Mouse (Mus musculus): ENCODE data around the gene Fam217a. TPM values are rescaled to one million over a fixed set of nuclear protein-coding genes. Genes with fewer than 3 reads are reported as not detected.
"Not testable (repeated sequence)": the region's sequence is repeated elsewhere in the genome, so short reads cannot be mapped to it uniquely, and the experiment has no call there.

The Fam217a gene
- polyA plus RNA-seq (2012; rRNA removed), result 0.06 and 0.07 TPM in 2 replicates

DNA sequence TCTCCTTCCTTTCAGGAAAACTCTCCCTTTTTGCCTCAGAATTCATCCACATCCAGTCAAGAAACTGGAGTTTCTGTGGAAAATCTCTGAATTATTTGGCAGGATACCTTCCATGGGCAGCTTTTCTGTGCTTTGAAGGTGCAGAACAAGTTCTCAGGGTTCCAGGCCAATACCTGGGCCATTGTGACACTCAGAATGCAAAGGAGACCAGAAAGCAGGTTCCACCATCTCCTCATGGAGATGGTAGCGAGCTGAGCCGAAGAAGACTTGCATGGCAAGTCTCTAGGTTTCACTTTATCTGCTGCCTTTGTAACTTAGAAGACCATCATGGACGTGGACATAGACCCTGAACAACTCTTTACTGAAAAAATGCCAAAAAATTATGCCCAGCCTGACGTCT, at the start of gene Fam217a, which contains the start of gene 4933417A18Rik:
TSS of gene Fam217a (minus strand) at position 101 of the 400 bp plus-strand sequence.
TSS of gene 4933417A18Rik (plus strand) at position 200 of the 400 bp plus-strand sequence.
- WGBS, result 77% methylated on average over 4 of the region's 4 CpGs
- no peak for DNase-seq (ENCODE audit: low read depth, low spot score)

DNA sequence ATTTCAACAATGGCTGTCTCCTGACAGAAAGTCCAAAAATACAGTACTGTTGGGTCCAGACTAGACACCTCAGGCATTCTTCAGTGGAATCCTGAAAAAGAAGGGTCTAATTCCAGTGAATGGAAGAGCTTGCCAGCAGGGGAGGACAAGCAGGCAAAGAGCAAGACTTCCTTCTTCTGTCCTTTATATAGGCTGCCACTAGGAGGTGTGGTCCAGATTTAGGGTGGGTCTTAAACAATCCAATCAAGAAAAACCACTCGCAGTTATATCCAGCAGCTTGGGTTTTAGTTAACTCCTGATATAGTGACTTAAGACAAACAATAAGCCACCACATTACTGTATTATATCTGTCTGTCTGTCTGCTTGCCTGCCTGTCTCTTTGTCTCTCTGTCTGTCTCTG, 49.7 kb upstream of the Fam217a start:
- 7% methylated on average over 1 of the region's 1 CpGs for WGBS
- no peak for DNase-seq (ENCODE audit: low read depth, low spot score)

DNA sequence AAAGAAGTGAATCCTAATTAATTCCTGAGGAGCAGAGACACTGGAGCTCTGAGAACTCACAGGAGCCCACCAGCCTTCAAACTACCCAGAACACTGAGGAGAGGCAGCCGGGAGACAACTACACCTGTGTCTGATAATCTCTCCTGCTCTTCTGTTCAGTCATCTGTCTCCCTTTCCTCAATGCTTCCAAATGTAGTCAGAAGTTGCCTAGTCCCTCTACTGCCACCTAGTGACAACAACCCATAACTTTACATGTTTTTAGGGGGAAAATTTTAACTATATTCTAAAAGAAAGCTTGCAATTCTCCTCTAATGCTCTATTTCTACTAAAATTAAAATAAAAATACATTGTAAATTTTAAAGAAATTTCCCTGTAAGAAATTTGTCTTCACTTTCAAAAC, 49.0 kb upstream of the Fam217a start:
- WGBS, result 17% methylated on average over 1 of the region's 1 CpGs
- no peak for DNase-seq (ENCODE audit: low read depth, low spot score)

GRCm38 (mm10) chr13:34972456-34972855, 48.3 kb upstream of the Fam217a start:
- DNase-seq (ENCODE audit: low read depth, low spot score), result not testable (repeated sequence)

DNA sequence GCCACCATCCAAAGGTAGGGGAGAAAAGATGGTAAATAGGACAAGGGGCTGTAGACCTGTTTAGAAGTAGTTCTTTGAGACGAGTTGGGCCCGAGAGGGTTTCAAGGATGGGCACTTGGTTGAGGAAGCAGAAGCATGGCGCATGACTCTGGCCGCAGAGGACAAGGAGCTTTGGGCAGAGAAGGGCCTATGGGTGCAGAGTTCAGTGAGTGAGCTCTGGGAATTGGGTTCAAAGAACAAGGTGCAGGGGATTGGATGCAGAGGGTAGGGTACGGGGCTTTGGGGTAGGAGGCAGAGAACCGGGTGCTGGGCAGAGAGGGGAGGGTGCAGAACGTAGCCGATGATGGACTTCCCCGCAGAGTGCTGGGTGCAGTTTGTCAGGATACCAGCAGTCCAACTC, 41.5 kb upstream of the Fam217a start:
- DNase-seq (ENCODE audit: low read depth, low spot score), result not testable (repeated sequence)
- 86% methylated on average over 9 of the region's 9 CpGs for WGBS

DNA sequence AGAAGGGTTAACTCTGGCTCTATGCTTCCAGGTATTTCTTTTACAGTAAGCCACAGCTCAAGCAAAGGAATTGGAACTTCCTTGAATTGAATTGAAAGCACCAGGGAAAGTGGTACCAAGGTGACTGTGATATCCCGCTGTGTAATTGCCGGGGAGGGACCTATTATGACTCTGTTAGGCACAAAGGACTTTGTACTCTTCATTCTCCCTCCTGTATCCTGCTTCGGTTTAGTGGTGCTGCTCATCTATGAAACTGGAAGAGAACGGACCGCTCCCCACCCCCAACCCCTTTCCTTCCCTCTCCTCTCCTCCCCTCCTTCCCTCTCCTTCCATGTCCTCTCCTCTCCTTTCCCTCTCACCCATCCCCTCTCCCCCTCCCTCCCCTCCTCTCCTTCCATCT, 40.8 kb upstream of the Fam217a start:
- WGBS, result 15% methylated on average over 5 of the region's 5 CpGs

GRCm38 (mm10) chr13:34964419-34964818, 40.3 kb upstream of the Fam217a start:
- no peak for DNase-seq (ENCODE audit: low read depth, low spot score)
- WGBS, result 7% methylated on average over 14 of the region's 14 CpGs

More for the DNA sequence above, 40.8 kb upstream of the Fam217a start:
- no peak for DNase-seq (ENCODE audit: low read depth, low spot score)

DNA sequence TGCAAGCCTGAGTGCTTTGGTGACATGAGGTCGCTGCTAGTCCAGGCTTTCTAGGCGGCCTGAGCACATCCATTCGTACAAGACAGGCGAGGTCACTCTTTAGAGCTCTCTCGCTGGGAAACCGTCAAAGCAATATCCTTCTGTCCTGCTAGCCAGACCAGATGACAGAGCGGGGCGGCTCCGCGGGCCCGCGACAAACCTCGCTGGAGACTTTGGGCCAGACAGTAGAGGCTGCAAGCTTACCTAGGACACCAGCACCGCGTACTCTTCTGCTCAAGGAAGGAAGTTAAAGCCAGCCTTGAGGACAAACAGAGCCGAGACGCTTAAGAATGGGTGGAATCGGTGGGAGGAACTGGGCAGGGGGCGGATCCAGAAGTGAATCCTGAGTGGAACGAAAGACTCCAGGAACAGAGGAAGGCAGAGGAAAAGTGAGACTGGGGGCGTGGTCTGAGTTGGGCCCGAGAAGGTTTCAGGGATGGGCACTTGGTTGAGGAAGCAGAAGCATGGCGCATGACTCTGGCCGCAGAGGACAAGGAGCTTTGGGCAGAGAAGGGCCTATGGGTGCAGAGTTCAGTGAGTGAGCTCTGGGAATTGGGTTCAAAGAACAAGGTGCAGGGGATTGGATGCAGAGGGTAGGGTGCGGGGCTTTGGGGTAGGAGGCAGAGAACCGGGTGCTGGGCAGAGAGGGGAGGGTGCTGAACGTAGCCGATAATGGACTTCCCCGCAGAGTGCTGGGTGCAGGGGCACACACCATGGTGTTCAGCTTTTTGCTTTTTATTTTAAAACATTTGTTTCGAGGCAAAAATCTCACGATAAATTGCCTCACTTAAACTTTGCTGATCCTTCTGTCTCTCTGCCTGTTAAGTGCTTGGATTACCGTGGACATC, 39.6 kb upstream of the Fam217a start, which contains the start of gene Eci3:
TSS of gene Eci3 (minus strand) at position 300 of the 887 bp plus-strand sequence.
- DNase-seq (ENCODE audit: low read depth, low spot score), result no peak
- WGBS, result 5% methylated on average over 32 of the region's 32 CpGs

DNA sequence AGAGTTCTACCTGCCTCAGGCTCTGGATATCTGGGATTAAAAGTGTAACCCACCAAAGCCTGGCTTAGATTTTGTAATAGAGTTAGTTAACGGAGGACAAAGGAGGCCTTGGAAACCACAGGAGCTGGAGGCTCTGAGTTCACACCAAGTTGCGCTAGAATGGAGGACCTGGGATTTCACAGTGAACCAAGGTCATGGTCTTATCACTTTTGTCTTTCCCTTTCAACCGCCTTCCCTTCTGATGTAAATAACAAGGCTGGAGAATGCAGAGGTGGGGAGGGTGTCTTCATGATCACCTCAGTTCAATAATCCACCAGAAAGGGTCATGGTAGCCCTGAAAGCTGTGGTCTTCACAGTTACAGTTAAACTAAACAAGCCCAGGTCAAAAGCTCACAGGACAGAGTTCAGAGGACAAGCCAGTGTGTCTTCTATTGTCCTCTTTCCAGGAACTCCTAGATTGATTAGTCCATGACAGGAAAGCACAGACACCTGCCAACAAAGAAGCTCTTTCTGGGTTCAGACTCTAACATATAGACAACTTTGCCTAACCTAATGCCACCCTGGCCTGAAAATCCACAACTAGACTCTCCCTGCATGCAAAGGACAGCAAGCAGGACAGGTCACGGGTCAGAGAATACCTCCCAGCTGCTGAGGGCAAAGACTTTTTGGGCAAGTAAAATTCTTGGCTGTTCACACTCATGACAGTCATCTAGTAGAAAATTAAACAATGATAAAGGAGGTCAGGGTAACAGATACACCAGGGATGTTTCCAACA, 37.1 kb upstream of the Fam217a start:
- no peak for DNase-seq (ENCODE audit: low read depth, low spot score)
- 98% methylated on average over 4 of the region's 4 CpGs for WGBS

DNA sequence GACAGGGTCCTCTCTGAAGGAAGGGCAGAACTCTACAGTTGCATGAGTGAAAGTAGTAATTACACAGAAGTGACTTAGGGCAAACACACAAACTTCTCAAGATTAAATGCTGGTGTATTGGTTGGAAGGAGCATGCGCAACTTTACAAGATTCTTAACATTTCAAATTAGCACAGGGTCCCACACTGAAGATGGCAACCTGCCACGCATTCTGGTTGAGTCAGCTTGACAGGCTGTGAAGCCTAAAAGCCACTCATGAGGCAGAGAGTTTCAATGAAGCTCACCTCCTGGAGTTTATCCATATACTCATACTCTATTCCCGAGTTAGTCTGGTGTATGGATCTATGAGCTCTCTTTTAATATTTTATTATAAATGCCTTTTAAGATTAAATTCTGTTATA, 34.0 kb upstream of the Fam217a start:
- WGBS, result 66% methylated on average over 3 of the region's 3 CpGs
- not testable (repeated sequence) for DNase-seq (ENCODE audit: low read depth, low spot score)

DNA sequence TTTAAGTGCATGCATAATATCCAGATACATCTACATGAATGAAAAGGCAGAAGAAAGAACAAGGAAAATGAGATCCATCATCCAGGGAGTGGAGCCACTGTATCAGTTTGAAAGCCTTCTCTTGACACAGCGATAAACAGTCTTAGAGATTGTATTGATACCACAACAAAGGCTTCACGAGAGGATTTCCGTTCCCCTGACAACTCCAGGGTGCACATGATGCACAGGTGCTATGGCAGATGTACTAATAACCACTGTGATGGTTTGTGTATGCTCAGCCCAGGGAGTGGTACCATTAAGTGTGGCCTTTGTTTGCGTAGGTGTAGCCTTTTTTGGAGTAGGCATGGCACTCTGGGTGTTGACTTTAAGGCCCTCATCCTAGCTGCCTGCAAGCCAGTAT, 32.8 kb upstream of the Fam217a start:
- WGBS, result 51% methylated on average over 4 of the region's 4 CpGs
- no peak for DNase-seq (ENCODE audit: low read depth, low spot score)

DNA sequence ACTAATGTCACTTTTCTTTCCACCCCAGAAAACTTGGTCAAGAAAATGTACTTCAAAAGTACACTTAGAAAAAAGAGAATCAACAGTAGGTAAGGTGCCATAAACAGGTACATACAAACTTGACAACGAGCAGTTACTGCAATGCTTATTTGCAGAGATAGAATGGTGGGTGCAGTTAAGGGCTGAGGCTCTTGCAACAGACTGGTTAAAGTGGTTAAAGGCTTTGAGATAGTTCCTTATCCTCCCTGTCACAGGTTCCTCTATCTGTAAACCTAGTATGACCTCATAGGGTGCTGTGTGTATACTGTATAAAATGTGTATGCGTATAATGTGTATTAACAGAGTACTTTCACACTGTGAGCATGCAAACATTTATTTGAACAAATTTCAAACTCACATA, 27.3 kb upstream of the Fam217a start:
- DNase-seq (ENCODE audit: low read depth, low spot score), result not testable (repeated sequence)
- 71% methylated on average over 2 of the region's 2 CpGs for WGBS

- DNase-seq (ENCODE audit: low read depth, low spot score), result no peak
Observed at GRCm38 (mm10) chr13:34942370-34942769, 18.3 kb upstream of the Fam217a start.

DNA sequence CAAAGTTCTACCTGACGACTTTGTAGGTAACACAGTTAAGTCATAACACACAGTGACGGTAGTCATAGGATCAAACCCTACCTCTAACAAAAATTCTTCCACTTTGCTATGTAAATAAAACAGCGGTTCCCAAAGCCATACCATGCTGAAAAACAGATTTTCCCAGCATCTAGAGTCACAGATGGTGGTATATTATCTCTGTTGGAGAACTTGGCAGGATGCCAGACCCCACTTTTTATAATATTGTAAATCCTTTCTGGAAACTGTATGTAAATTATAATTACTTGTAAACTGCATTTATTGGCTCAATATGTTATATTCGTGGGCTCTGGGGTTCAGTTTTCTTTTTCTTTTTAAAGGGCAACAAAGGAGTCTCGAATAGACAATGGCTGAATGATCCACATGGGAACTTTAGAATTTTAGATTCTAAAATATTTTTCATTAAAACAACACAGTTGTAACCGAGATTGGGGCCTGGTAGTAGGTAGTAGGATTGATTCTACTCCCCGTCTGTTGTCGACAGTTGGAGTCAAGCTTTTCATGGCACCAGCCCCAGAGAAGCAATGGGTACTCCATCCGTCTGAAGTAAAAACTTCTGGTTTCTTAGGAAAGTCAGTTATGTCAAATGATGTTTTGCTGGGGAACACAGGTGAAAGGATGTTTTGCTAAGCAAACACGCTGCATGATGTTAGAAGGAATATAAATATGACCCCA, 11.0 kb upstream of the Fam217a start:
- 49% methylated on average over 10 of the region's 10 CpGs for WGBS

GRCm38 (mm10) chr13:34916520-34917167, 7.5 kb downstream of the Fam217a start:
- 39% methylated on average over 37 of the region's 37 CpGs for WGBS
- no peak for DNase-seq (ENCODE audit: low read depth, low spot score)

More for the DNA sequence above, 11.0 kb upstream of the Fam217a start:
- no peak for DNase-seq (ENCODE audit: low read depth, low spot score)

DNA sequence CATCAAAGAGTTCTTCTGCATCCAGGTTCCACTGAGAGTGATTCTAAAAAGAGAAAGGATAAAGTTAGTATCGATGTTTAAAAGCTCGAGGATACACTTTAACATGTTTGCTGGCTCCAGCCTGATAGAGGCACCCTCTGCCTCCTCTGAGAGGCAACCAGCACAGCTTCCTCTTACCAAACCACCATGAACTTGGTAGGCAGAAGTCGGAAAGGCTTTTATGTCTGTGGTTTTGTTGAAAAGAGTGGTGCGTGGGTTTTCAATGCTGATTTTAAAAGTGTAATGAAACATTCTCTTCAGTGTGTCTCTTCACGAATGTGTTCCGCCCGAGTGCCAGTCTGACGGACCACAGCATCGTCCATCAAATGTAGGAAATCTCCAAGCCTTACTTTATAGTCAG, 9.5 kb downstream of the Fam217a start:
- 79% methylated on average over 9 of the region's 9 CpGs for WGBS
- DNase-seq (ENCODE audit: low read depth, low spot score), result no peak

- 98% methylated on average over 1 of the region's 1 CpGs for WGBS
- DNase-seq (ENCODE audit: low read depth, low spot score), result no peak
Observed at GRCm38 (mm10) chr13:34892871-34893270, 31.2 kb downstream of the Fam217a start.

DNA sequence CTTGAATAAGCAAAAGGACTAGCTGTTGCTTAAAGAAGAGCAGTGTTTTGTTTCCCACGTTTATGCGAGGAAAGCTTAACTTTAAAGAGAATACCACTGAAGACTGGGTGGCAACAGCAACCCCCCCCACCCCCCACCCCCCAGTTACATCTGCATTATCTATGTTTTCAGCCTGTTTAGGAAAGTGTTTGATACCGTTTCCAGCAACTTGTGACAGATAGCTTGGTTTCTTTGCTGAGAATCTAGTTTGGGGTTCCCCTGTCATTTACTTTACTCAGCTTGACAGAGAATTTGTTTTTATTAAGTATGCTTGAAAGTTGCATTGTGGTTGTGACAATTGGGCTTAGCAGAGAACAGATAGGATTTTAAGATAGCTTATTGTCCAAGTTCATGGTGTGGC, 47.6 kb downstream of the Fam217a start:
- 1% methylated on average over 3 of the region's 3 CpGs for WGBS
- no peak for DNase-seq (ENCODE audit: low read depth, low spot score)

DNA sequence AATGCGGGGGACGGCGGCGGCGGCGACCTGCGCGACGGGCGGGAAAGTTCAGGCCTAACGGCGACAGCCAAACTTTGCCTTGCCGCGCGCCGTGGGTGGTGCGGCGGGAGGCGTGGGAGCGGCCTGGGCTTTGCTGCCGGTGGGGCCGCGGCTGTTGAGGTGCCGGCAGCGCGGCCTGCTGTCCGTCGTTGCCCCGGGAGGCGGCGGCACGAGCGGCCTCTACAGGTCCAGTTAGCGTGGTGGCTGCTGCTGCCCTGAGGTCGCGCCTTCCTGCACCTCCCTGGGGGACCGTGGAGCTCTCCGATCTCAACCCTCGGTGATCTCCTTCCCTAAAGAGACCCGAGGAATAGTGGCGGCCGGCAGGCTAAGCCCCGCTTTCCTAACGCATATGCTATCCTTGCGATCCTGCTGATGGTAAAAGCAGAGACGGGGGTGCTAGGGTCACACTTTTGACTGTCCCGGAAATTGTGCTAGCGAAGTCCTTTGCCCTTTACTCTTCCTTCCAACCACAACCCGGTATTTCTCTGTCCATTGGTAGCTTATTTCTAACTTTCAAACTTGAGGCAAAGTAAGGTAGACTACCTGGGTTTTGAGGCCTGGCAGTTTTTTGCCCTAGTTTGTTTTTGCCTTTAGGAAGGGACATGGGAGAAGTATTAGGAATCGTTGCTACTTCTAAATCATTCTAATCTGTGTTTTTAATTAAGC, 48.2 kb downstream of the Fam217a start:
- WGBS, result under 1% methylated on average over 50 of the region's 50 CpGs
- DNase-seq (ENCODE audit: low read depth, low spot score), result peak; percentile 14
